Mouse (Mus musculus): Measurements from ENCODE around the gene Ube2l6.
A peak's percentile ranks its signal among the peaks of the same experiment; 100 is the strongest.

Gene Ube2l6

DNA sequence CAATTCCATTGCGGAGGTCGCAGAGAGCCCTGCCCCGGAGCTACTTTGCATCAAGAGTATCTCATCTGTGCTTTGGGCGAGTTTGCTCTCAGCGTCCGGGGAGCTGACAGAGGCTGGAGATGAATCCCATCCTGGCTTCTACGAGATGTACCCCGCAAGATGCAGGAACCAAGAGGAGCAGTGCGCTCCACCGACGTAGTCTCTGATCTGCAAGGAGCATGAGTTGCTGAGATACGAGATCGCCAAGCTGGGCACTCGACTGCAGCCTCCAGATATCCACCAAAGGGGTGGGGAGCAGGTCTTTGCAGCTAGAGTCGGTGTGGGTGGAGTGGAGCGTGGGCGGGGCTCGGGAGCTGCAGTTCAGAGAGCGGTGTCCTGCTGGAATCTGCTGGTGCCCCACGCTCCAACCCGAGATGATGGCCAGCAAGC, at the start of gene Ube2l6:
Ube2l6 (plus strand) TSS at position 336 of the 429 bp plus-strand sequence.
- peak; percentile 35 to 40 for DNase-seq (ENCODE audit: low spot score in 2 of 2)

GRCm38 (mm10) chr2:84750115-84750514, 48.5 kb upstream of the Ube2l6 start:
- no peak for DNase-seq (ENCODE audit: low spot score in 2 of 2)

DNA sequence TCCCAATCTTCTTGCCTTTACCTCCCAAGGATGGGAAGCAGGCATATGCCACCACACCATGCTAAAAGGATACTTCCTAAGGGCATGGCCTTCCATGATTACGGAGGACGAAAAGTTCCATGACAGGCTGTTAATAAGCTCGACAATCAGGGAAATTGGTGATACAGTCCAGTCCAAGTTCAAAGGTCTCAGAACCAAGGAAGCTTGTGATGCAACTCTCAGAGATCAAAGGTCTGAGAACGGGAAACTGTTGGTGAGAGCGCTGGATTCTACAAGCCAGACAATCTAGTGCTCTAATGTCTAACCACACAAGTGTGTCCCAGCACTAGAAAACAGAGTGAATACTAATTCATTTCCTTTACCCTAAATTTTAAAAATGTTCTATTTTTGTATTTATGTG, 42.4 kb upstream of the Ube2l6 start:
- DNase-seq (ENCODE audit: low spot score in 2 of 2) = no peak

DNA sequence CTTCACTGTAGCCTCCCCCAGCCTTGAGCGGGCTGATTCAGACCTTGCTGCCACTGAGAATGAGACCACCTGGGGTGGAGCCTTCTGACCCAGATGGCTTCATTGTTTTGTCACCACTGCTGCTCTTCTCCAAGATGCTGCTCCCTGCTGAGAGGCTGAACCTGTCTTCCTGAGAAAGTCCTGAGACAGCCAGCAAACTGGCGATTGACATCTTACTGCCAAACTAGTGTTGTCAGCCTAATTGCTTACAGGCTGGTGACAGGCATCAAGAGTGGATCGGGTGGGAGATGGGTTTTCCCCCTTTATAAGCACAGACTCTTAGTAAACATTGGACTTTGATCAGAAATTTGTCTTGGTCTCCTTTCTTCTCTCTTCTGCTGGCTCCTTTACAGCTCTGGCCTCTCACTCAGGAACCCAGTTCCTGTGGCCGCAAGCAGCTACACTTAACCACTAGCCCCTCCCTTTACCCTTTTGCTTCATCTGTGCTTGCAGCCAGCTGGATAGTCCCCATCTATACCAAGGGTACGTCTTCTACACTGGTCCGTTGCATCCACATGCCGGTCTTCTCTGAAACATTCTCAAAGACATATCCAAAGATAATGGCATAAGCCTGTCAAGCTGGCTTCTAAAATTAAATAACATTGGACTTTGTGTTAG, 41.5 kb upstream of the Ube2l6 start:
- DNase-seq (ENCODE audit: low spot score in 2 of 2) = no peak

DNA sequence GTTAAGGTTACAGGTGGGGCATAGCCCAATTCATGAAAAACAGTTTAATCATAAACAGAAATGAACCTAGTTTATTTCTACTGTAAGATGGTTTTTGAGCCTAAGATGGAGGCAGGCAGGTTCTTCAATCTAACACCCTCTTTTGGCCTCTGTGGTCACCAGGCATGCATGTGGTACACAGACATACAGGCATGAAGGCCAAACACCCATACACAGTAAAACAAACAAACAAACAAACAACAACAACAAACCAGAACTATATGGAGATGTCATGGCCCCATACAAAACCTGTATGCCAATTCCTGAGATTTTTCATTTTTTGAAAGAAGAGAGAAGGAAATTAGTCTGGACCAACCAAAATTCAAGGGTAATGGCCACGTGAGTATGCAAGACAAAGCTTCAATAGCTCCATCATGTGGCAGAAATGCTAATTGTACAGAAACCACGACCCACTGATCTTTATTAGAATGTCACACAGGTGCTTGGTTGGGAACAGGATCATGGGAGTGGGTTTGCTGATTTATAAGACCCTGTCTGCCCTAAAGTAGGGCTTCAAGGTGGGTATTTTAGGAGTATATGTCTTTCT, 40.0 kb upstream of the Ube2l6 start:
- DNase-seq (ENCODE audit: low spot score in 2 of 2) = no peak

GRCm38 (mm10) chr2:84760777-84761176, 37.9 kb upstream of the Ube2l6 start:
- DNase-seq (ENCODE audit: low spot score in 2 of 2) = no peak

DNA sequence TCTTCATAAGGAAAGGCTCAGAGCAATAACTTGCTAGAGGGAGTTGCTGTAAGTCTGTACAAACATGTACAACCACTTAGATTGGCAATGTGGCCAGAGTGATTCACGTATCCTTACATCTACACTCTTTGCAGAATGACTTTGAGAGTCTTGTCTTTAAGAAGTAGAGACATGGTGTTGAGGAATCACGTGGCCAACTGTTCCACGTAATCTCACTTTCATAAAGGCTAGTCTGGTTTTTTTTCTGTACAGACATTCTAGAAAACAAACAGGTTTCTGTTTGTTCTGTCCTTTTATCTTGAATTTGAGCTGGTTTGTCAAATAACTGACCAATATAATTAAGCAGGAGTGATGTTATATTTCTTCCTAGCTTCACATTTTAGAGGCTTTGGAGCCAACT, 37.3 kb upstream of the Ube2l6 start:
- no peak for DNase-seq (ENCODE audit: low spot score in 2 of 2)

DNA sequence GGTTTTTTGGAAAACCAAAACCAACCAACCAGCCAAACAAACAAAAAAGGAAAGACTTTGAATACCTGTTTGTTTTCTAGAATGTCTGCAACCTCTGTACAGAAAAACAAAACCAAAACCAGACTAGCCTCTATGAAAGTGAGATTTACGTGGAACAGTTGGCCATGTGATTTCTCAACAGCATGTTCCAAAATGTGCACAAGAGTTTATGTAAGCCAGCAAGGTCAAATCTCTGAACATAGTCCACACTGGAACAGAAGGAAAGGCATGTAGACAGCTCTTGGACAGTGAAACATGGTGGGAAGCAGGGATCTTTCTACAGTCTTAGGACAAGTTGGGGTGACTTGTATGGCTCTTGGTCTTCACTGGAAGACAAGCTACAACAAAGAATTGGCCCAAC, 36.8 kb upstream of the Ube2l6 start:
- no peak for DNase-seq (ENCODE audit: low spot score in 2 of 2)

DNA sequence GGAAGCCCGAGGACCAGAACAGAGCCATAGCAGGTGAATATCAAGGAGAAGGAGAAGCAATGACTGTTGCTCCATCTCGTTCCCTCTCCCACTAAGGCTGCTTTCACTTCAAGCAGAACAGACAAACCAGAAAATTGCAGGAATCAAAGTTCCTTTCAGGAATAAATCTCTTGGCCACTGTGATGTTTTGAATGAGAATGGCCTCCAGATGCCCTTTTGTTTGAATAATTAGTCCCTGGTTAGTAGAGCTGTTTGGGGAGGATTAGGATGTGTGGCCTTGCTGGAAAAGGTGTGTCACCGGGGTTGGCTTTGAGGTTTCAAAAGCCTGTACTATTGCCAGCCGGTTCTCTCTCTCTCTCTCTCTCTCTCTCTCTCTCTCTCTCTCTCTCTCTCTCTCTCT, 36.3 kb upstream of the Ube2l6 start:
- no peak for DNase-seq (ENCODE audit: low spot score in 2 of 2)

DNA sequence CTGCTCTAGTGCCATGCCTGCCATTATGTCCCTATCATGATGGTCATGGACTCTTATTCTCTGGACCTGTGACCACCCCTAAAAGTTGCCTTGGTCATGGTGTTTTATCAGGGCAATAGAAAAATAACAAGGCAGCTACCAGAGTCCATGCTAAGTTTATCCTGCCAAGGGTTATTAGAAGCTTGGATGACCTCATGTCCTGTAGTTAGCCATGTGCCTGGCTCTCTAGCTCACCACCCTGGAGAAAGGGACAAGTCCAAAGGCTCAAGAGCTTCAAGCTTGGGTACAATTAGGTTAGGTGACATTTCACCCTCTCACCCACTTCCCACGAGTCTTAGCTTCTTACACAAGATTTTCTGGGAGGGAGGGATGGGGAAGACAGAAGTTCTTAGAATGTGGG, 35.8 kb upstream of the Ube2l6 start:
- no peak for DNase-seq (ENCODE audit: low spot score in 2 of 2)

GRCm38 (mm10) chr2:84770501-84770900, 28.1 kb upstream of the Ube2l6 start:
- no peak for DNase-seq (ENCODE audit: low spot score in 2 of 2)

- no peak for DNase-seq (ENCODE audit: low spot score in 2 of 2)
Measured at GRCm38 (mm10) chr2:84772454-84772853, 26.2 kb upstream of the Ube2l6 start.

DNA sequence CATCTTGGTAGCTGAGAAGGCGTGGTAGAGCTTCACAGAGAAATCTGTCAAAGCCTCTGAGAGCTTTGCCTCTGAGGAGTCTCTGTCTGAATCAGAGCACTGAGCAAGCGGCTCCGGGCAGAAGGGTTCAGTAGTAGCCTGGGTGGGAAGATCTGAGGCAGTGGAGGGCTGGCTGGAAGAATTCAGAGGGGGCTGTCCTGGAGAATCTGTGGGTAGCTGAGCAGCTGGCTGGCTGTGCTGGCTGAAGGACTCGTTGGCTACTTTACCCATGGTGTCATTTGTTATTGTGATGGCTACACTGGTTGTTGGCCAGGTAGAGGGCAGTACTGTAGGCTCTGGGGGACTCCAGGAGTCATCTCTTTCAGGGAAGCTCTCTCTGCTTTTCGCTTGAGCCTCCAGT, 25.4 kb upstream of the Ube2l6 start:
- no peak for DNase-seq (ENCODE audit: low spot score in 2 of 2)

- DNase-seq (ENCODE audit: low spot score in 2 of 2) = no peak
Measured at GRCm38 (mm10) chr2:84774751-84775150, 23.9 kb upstream of the Ube2l6 start.

DNA sequence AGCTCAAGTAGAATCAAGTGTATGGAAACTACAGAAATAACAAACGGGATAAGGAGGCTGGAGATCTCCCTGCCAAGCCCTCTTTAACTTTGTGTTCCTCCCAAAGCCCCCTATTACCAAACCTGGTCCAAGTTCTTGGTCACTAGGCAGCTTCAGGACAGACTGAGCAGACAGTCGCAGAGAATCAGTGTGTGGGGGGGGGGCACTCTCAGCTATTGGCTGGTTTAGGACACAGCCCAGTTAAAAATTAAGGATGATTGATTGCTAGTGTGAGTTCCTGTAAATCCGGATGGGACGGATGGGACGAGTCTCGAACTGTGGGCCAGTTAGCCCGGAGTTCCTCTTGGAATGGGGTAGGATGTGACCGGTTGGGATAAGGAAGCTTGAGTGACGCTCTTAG, 23.4 kb upstream of the Ube2l6 start, which contains the start of gene Serping1:
Serping1 (minus strand) TSS at position 204 of the 400 bp plus-strand sequence.
- DNase-seq (ENCODE audit: low spot score in 2 of 2) = no peak

GRCm38 (mm10) chr2:84775665-84776064, 23.0 kb upstream of the Ube2l6 start:
- DNase-seq (ENCODE audit: low spot score in 2 of 2) = no peak

DNA sequence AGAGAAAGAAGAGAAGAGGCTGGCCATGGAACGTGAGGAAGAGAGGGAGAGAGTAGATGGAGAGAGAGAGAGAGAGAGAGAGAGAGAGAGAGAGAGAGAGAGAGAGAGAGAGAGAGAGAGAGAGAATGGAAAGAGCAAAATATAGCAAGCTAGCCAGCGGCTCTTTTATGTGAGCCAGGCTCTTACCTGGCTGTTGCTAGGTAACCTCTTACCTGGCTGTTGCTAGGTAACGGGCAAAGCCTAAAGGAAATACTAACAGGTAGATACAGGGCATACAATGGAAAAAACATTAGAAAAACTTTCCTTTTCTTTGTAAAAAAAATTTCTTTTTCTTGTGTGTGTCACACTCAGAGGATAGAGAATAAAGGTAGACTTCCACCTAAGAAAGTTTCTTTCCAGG, 20.9 kb upstream of the Ube2l6 start:
- DNase-seq (ENCODE audit: low spot score in 2 of 2) = no peak

DNA sequence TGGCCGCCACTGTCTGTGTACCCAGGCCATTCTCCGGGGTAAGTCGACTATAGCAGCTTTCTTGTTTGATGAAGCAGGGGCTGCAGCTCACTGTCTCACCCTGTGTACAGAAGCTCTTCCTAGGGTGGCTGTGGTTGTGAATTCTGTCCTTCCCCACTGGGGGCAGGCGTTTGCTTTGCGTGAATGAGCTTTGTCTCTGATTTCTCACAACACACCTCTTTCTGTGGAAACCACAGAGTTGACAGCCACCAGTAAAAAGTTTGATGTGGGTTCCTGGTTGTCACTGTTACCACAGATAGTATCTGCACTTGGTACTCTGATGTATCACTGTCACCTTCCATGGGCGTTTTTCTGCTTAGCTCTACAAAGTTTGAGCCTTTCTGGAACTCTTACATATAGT, 19.4 kb upstream of the Ube2l6 start:
- no peak for DNase-seq (ENCODE audit: low spot score in 2 of 2)

DNA sequence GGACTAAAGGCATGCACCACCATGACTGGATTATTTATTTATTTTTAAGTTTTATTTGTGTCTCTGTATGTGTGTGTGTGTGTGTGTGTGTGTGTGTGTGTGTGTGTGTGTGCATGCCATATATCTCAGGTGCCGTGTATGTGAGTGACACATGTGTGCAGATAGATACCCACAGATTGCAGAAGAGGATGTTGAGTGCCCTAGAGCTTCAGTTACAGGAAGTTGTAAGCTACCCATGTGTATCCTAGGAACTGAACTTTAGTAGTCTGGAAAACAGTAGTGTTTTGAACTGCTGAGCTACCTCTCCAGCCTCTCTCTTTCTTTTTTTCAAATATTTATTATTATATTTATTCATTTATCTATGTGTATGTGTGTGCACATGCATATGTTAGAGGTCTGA, 15.3 kb upstream of the Ube2l6 start:
- no peak for DNase-seq (ENCODE audit: low spot score in 2 of 2)

DNA sequence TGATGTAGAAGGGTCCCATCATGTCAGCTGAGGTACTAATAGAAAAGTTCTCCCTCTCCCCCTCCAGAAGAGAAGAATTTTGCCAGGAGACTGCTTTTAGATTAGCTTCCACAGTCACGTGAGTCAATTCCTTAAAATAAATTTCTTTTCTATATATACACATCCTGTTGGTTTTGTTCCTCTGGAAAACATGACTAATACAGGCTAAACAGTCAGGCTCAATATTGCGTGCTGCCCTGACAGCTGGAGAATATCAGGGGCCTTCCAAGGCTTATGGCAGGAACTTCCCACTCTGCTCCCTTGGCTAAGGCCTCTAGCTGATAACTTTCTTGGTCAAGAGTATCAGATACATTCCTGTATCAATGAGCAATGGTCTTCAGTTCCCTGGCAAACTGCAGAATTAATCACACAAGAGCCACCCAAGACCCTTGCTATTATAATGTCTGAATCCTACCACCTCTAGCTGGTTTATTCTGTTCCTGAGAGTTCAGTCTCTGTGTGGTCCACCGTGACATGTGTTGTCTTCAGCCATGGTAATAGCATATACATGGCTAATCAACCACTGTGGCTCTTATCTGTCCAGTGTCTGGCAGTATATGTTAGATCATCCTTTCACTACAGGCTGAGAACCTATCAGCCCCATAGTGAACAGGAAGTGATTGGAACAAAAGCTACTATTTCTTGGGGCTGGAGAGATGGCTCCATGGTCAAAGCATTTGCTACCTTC, 14.6 kb upstream of the Ube2l6 start:
- no peak for DNase-seq (ENCODE audit: low spot score in 2 of 2)

DNA sequence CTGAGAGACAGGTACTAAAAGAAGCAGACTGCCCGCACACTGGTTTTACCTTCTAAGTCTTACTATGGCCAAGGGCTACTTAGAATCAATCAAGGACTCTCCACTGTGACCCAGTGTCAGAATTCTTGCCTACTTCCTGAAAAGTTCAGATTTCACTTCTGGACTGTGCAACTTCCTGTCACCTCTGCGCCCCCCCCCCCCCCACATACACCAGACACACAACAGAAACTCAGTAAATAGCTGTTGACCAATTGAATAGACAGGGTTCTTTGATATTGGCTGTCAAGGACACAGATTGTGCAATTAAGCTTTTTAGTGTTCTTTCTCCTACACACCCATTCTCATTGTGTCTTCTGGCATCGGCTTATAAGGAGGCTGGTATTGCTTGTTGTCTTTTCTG, 10.3 kb upstream of the Ube2l6 start:
- DNase-seq (ENCODE audit: low spot score in 2 of 2) = no peak

GRCm38 (mm10) chr2:84790418-84790817, 8.2 kb upstream of the Ube2l6 start:
- no peak for DNase-seq (ENCODE audit: low spot score in 2 of 2)

GRCm38 (mm10) chr2:84792516-84792915, 6.1 kb upstream of the Ube2l6 start:
- DNase-seq (ENCODE audit: low spot score in 2 of 2) = no peak
